ENCODE assay signal across 26 mouse cellular contexts in the genomic region with DNA sequence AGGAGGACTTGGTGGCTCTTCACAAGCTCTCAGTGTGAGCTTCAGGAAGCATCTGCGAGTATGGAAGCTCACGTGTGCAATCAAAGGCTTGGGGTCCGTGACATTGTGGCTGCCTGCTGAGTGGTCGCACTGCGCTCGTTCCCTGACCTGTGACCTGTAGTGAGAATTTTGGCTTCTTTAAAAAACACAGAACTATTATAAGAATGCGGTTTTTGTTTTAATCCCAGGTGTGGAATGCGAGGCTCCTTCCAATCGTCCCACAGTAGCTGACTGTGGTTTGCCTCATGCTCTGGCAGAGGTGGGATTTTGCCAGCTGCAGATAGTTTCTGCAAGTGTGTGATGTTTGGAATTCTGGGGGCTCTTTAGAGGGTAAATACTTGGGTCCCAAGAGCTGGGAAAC. TPM values are rescaled to one million over a fixed set of nuclear protein-coding genes. Genes with fewer than 3 reads are reported as not detected.
DNase-seq lines count a peak whose midpoint lies in the region; ATAC-seq and TF ChIP-seq lines count a peak whose summit lies in the region.
"Had no signal": no experiment of that assay in that cellular context is flagged by ENCODE, and none has a peak within 500 bp of the region (broad histone marks: within the 10 kb centered on the region; RNA-seq: fewer than 3 reads in every experiment).

No protein-coding gene starts in this region.

- no peaks in the 10 kb centered on the region for H3K4me1 ChIP-seq in forebrain, embryonic 11.5 days (replicated peaks; ENCODE audit: control insufficient read depth, insufficient read depth, low read length)
- H3K4me1 ChIP-seq in forebrain, embryonic 14.5 days (ENCODE audit: control insufficient read depth, insufficient read depth, low read length), result no peaks in the 10 kb centered on the region
- H3K4me1 ChIP-seq in embryonic fibroblast, embryonic 13.5 days (ENCODE audit: control insufficient read depth, insufficient read depth, low read length), result peaks cover 12% of the 10 kb centered on the region
- peaks cover 61% of the 10 kb centered on the region for H3K4me1 ChIP-seq in liver, embryonic 16.5 days (ENCODE audit: control insufficient read depth, low read depth, low read length)
- H3K4me1 ChIP-seq in kidney, embryonic 14.5 days (ENCODE audit: control insufficient read depth, insufficient read depth, low read length), result no peaks in the 10 kb centered on the region
- H3K4me1 ChIP-seq: midbrain, embryonic 12.5 days; neural tube, embryonic 13.5 days had no signal

- no peak overlapping the region for H3K27ac ChIP-seq in forebrain, embryonic 11.5 days (ENCODE audit: low read depth, low read length)
- H3K27ac ChIP-seq in forebrain, embryonic 14.5 days (ENCODE audit: low read depth, low read length), result no peak overlapping the region
- H3K27ac ChIP-seq in embryonic fibroblast, embryonic 13.5 days (ENCODE audit: insufficient read depth, low read length), result peak overlapping the region; percentile 95
- H3K27ac ChIP-seq in liver, embryonic 16.5 days (ENCODE audit: low read length), result peak overlapping the region; percentile 98
- H3K27ac ChIP-seq in kidney, embryonic 14.5 days (ENCODE audit: low read depth, low read length), result no peak overlapping the region
- H3K27ac ChIP-seq: forebrain, embryonic 10.5 days; heart, embryonic 15.5 days; midbrain, embryonic 12.5 days; neural tube, embryonic 13.5 days had no signal

- H3K9me3 ChIP-seq in forebrain, embryonic 11.5 days (ENCODE audit: control insufficient read depth, low read length), result no peaks in the 10 kb centered on the region
- H3K9me3 ChIP-seq in forebrain, embryonic 14.5 days (replicated peaks; ENCODE audit: control insufficient read depth, low read length), result no peaks in the 10 kb centered on the region
- H3K9me3 ChIP-seq in liver, embryonic 16.5 days (replicated peaks; ENCODE audit: control insufficient read depth, low read length), result no peaks in the 10 kb centered on the region
- no peaks in the 10 kb centered on the region for H3K9me3 ChIP-seq in kidney, embryonic 14.5 days (ENCODE audit: control insufficient read depth, low read length)
- H3K9me3 ChIP-seq: forebrain, embryonic 10.5 days; heart, embryonic 15.5 days; megakaryocyte, embryonic 14.5 days; midbrain, embryonic 12.5 days; neural tube, embryonic 13.5 days had no signal

- DNase-seq in forebrain, embryonic 11.5 days (ENCODE audit: low spot score), result peak; percentile 26
- DNase-seq in forebrain, embryonic 14.5 days (ENCODE audit: low spot score), result no peak
- DNase-seq in 3134 (ENCODE audit: extremely low read depth, insufficient read length, low spot score), result peak; percentile 70
- no peak for DNase-seq in adrenal gland, postnatal 10 days
- DNase-seq in heart, adult 8-10 months (ENCODE audit: low spot score), result no peak
- DNase-seq: adrenal gland, postnatal 36 days; cerebellum, adult 2 months; cerebellum, postnatal 14 days; forebrain, postnatal 0 days; gastrocnemius, postnatal 25 days; kidney, adult 8-10 months; kidney, postnatal 10 days; left cerebral cortex, postnatal 4 days; lung, postnatal 36 days; right cerebral cortex, postnatal 4 days; thymus, adult 2 months; thymus, postnatal 36 days had no signal

- WGBS in forebrain, embryonic 11.5 days, result 61% methylated on average over 9 of the region's 9 CpGs
- 70% methylated on average over 9 of the region's 9 CpGs for WGBS in forebrain, embryonic 14.5 days
- 82% methylated on average over 9 of the region's 9 CpGs for WGBS in liver, embryonic 16.5 days (ENCODE audit: insufficient replicate concordance)
- WGBS in kidney, embryonic 14.5 days, result 81% methylated on average over 9 of the region's 9 CpGs

- no peaks in the 10 kb centered on the region for H3K27me3 ChIP-seq in forebrain, embryonic 11.5 days (ENCODE audit: control insufficient read depth, insufficient read depth, low read length)
- H3K27me3 ChIP-seq in forebrain, embryonic 14.5 days (replicated peaks; ENCODE audit: control insufficient read depth, insufficient read depth, low read length), result no peaks in the 10 kb centered on the region
- H3K27me3 ChIP-seq in liver, embryonic 16.5 days (ENCODE audit: control insufficient read depth, insufficient read depth, low read depth, low read length), result no peaks in the 10 kb centered on the region
- no peaks in the 10 kb centered on the region for H3K27me3 ChIP-seq in kidney, embryonic 14.5 days (ENCODE audit: control insufficient read depth, insufficient read depth, low read length)
- H3K27me3 ChIP-seq: heart, embryonic 15.5 days; midbrain, embryonic 12.5 days; neural tube, embryonic 13.5 days had no signal

- H3K4me2 ChIP-seq in forebrain, embryonic 11.5 days (ENCODE audit: low read depth, low read length, severe bottlenecking), result no peak overlapping the region
- no peak overlapping the region for H3K4me2 ChIP-seq in forebrain, embryonic 14.5 days (ENCODE audit: low read length)
- no peak overlapping the region for H3K4me2 ChIP-seq in liver, embryonic 16.5 days (ENCODE audit: low read depth, low read length)
- H3K4me2 ChIP-seq in kidney, embryonic 14.5 days (replicated peaks; ENCODE audit: low read depth, low read length), result no peak overlapping the region
- H3K4me2 ChIP-seq: heart, embryonic 15.5 days; midbrain, embryonic 12.5 days; neural tube, embryonic 13.5 days had no signal

- H3K4me3 ChIP-seq in forebrain, embryonic 11.5 days (ENCODE audit: low read depth, low read length), result no peak overlapping the region
- H3K4me3 ChIP-seq in forebrain, embryonic 14.5 days (ENCODE audit: low read depth, low read length), result no peak overlapping the region
- no peak overlapping the region for H3K4me3 ChIP-seq in embryonic fibroblast, embryonic 13.5 days (ENCODE audit: insufficient read depth, low read length)
- H3K4me3 ChIP-seq in liver, embryonic 16.5 days (ENCODE audit: low read depth, low read length), result no peak overlapping the region
- no peak overlapping the region for H3K4me3 ChIP-seq in kidney, embryonic 14.5 days (ENCODE audit: low read length)
- H3K4me3 ChIP-seq: forebrain, embryonic 10.5 days; heart, embryonic 15.5 days; midbrain, embryonic 12.5 days; neural tube, embryonic 13.5 days had no signal

- TF ChIP-seq CTCF in embryonic fibroblast, embryonic 13.5 days (IDR thresholded peaks at IDR 0.05; ENCODE audit: borderline replicate concordance, insufficient read depth, low read length), result no peak

- no peaks in the 10 kb centered on the region for H3K36me3 ChIP-seq in forebrain, embryonic 11.5 days (ENCODE audit: control insufficient read depth, insufficient read depth, low read length)
- no peaks in the 10 kb centered on the region for H3K36me3 ChIP-seq in forebrain, embryonic 14.5 days (ENCODE audit: control insufficient read depth, insufficient read depth, low read length)
- no peaks in the 10 kb centered on the region for H3K36me3 ChIP-seq in liver, embryonic 16.5 days (ENCODE audit: control insufficient read depth, insufficient read depth)
- H3K36me3 ChIP-seq in kidney, embryonic 14.5 days (ENCODE audit: control insufficient read depth, insufficient read depth, low read length), result no peaks in the 10 kb centered on the region
- H3K36me3 ChIP-seq: forebrain, embryonic 10.5 days; heart, embryonic 15.5 days; midbrain, embryonic 12.5 days; neural tube, embryonic 13.5 days had no signal

- ATAC-seq in forebrain, embryonic 11.5 days (replicated peaks; ENCODE audit: low FRiP score), result no peak
- no peak for ATAC-seq in forebrain, embryonic 14.5 days
- no peak for ATAC-seq in liver, embryonic 16.5 days (ENCODE audit: low read depth)
- no peak for ATAC-seq in kidney, embryonic 14.5 days (ENCODE audit: low FRiP score, low TSS enrichment)
- ATAC-seq: CD4-positive, CD25-positive, alpha-beta regulatory T cell, adult 4 months; forebrain, postnatal 0 days had no signal

- no peak overlapping the region for H3K9ac ChIP-seq in forebrain, embryonic 11.5 days (ENCODE audit: low read length)
- H3K9ac ChIP-seq in forebrain, embryonic 14.5 days (ENCODE audit: low read length), result no peak overlapping the region
- H3K9ac ChIP-seq in liver, embryonic 16.5 days (ENCODE audit: low read depth, low read length), result no peak overlapping the region
- no peak overlapping the region for H3K9ac ChIP-seq in kidney, embryonic 14.5 days (ENCODE audit: low read depth, low read length)
- H3K9ac ChIP-seq: forebrain, postnatal 0 days; heart, embryonic 15.5 days; midbrain, embryonic 12.5 days; neural tube, embryonic 13.5 days had no signal

- no peak for TF ChIP-seq POLR2A in embryonic fibroblast, embryonic 13.5 days (IDR thresholded peaks at IDR 0.05; ENCODE audit: low read depth, low read length)

RNA-seq across cellular contexts. Expression of a gene that starts 25.1 kb away (rescaled TPM):
- 22.9 and 25.6 TPM in 2 replicates for polyA plus RNA-seq in forebrain, embryonic 11.5 days (2014; fragmentation: Nextera tagmentation; extraction: Ambion mirVana)
- 23.9 and 27.7 TPM in 2 replicates for polyA plus RNA-seq in forebrain, embryonic 14.5 days (2014; fragmentation: Nextera tagmentation; extraction: Ambion mirVana)
- 9.3 and 11.4 TPM in 2 replicates for polyA plus RNA-seq in embryonic fibroblast, embryonic 13.5 days (2011; ENCODE audit: insufficient read length, low read depth, missing spikeins)
- 11.3 and 12.6 TPM in 2 replicates for polyA plus RNA-seq in liver, embryonic 16.5 days (2015; fragmentation: Nextera tagmentation; extraction: Ambion mirVana)
- 10 to 100 TPM; 22.6 to 27.2 TPM for total RNA-seq in adrenal gland, postnatal 10 days (2021)
- 10 to 100 TPM; 10.6 to 11.4 (median 11.3) TPM for total RNA-seq in heart, adult 8-10 months (2022)
- 26.1 and 26.7 TPM in 2 replicates for polyA plus RNA-seq in kidney, embryonic 14.5 days (2014; fragmentation: Nextera tagmentation; extraction: Ambion mirVana)

RNA-seq across cellular contexts. Expression of a gene that starts 27.5 kb away (rescaled TPM):
- 39.9 and 41.9 TPM in 2 replicates for polyA plus RNA-seq in forebrain, embryonic 11.5 days (2014; fragmentation: Nextera tagmentation; extraction: Ambion mirVana)
- polyA plus RNA-seq in forebrain, embryonic 14.5 days (2014; fragmentation: Nextera tagmentation; extraction: Ambion mirVana), result 30.2 and 38.6 TPM in 2 replicates
- polyA plus RNA-seq in embryonic fibroblast, embryonic 13.5 days (2011; ENCODE audit: insufficient read length, low read depth, missing spikeins), result 56.7 and 56.9 TPM in 2 replicates
- polyA plus RNA-seq in liver, embryonic 16.5 days (2015; fragmentation: Nextera tagmentation; extraction: Ambion mirVana), result 22.6 and 23.2 TPM in 2 replicates
- 10 to 100 TPM; 49.6 to 64.1 TPM for total RNA-seq in adrenal gland, postnatal 10 days (2021)
- 10 to 100 TPM; 89.7 to 97.8 (median 92.7) TPM for total RNA-seq in heart, adult 8-10 months (2022)
- polyA plus RNA-seq in kidney, embryonic 14.5 days (2014; fragmentation: Nextera tagmentation; extraction: Ambion mirVana), result 17.7 and 30.7 TPM in 2 replicates

Comparison
In these comparisons a context has a peak if more than half of its experiments do, and no peak if none do; other contexts are left out.
1. DNase-seq: peak in forebrain, embryonic 11.5 days (single experiment) and 3134 (single experiment); none in forebrain, embryonic 14.5 days (single experiment), adrenal gland, postnatal 10 days (single experiment) and heart, adult 8-10 months (single experiment).
2. H3K27ac ChIP-seq: peak in embryonic fibroblast, embryonic 13.5 days (single experiment) and liver, embryonic 16.5 days (single experiment); none in forebrain, embryonic 11.5 days (single experiment), forebrain, embryonic 14.5 days (single experiment) and kidney, embryonic 14.5 days (single experiment).